Mouse (Mus musculus): Measurements from ENCODE around the gene Tgds. TPM values are rescaled to one million over a fixed set of nuclear protein-coding genes. Genes with fewer than 3 reads are reported as not detected.

The Tgds gene
- polyA plus RNA-seq, 1 experiment, result 4.0 TPM

GRCm38 (mm10) chr14:118088437-118089207 lies 43.9 kb downstream of the Tgds start:
- WGBS, result 9% methylated on average over 22 of the region's 22 CpGs
- no peaks in the 10 kb centered on the region for H3K4me1 ChIP-seq (ENCODE audit: control insufficient read depth, insufficient read depth, insufficient read length)
- peak overlapping the region; percentile 87 for H3K4me3 ChIP-seq (ENCODE audit: extremely low read depth, insufficient read depth, insufficient read length)
- H3K27ac ChIP-seq (ENCODE audit: insufficient read depth, low read length), result peak overlapping the region; percentile 79; the same call in 1 of the 2 replicates
- no peak for DNase-seq (ENCODE audit: low read depth in 1 of 2, low spot score in 2 of 2)
- H3K36me3 ChIP-seq (ENCODE audit: control insufficient read depth, insufficient read depth, low read length), result no peaks in the 10 kb centered on the region
- TF ChIP-seq POLR2A (IDR thresholded peaks at IDR 0.05; ENCODE audit: low read depth, low read length) (no peak), CTCF (IDR thresholded peaks at IDR 0.05; ENCODE audit: extremely low read depth, insufficient read depth, insufficient read length, insufficient replicate concordance) (no peak)
- no peaks in the 10 kb centered on the region for H3K27me3 ChIP-seq (ENCODE audit: control insufficient read depth, insufficient read depth, low read length)

GRCm38 (mm10) chr14:118086271-118087035 lies 46.1 kb downstream of the Tgds start:
- no peak for TF ChIP-seq CTCF (IDR thresholded peaks at IDR 0.05; ENCODE audit: extremely low read depth, insufficient read depth, insufficient read length, insufficient replicate concordance)
- TF ChIP-seq POLR2A (IDR thresholded peaks at IDR 0.05; ENCODE audit: low read depth, low read length), result no peak
- no peaks in the 10 kb centered on the region for H3K36me3 ChIP-seq (ENCODE audit: control insufficient read depth, insufficient read depth, low read length)
- H3K27ac ChIP-seq (ENCODE audit: insufficient read depth, low read length), result no peak overlapping the region
- H3K4me3 ChIP-seq (ENCODE audit: extremely low read depth, insufficient read depth, insufficient read length), result no peak overlapping the region
- 87% methylated on average over 5 of the region's 5 CpGs for WGBS
- H3K4me1 ChIP-seq (ENCODE audit: control insufficient read depth, insufficient read depth, insufficient read length), result no peaks in the 10 kb centered on the region
- no peak for DNase-seq (ENCODE audit: low read depth in 1 of 2, low spot score in 2 of 2)
- no peaks in the 10 kb centered on the region for H3K27me3 ChIP-seq (ENCODE audit: control insufficient read depth, insufficient read depth, low read length)

- H3K4me3 ChIP-seq (ENCODE audit: extremely low read depth, insufficient read depth, insufficient read length), result no peak overlapping the region
- no peaks in the 10 kb centered on the region for H3K36me3 ChIP-seq (ENCODE audit: control insufficient read depth, insufficient read depth, low read length)
- no peak overlapping the region for H3K27ac ChIP-seq (ENCODE audit: insufficient read depth, low read length)
- no peak for TF ChIP-seq CTCF (IDR thresholded peaks at IDR 0.05; ENCODE audit: extremely low read depth, insufficient read depth, insufficient read length, insufficient replicate concordance)
- no peak for TF ChIP-seq POLR2A (IDR thresholded peaks at IDR 0.05; ENCODE audit: low read depth, low read length)
- H3K4me1 ChIP-seq (ENCODE audit: control insufficient read depth, insufficient read depth, insufficient read length), result no peaks in the 10 kb centered on the region
- WGBS, result 87% methylated on average over 6 of the region's 6 CpGs
- no peak for DNase-seq (ENCODE audit: low read depth in 1 of 2, low spot score in 2 of 2)
- no peaks in the 10 kb centered on the region for H3K27me3 ChIP-seq (ENCODE audit: control insufficient read depth, insufficient read depth, low read length)
Measured at GRCm38 (mm10) chr14:118083851-118084250, 48.7 kb downstream of the Tgds start.

GRCm38 (mm10) chr14:118080606-118081005 lies 51.9 kb downstream of the Tgds start:
- H3K27me3 ChIP-seq (ENCODE audit: control insufficient read depth, insufficient read depth, low read length), result no peaks in the 10 kb centered on the region
- H3K4me3 ChIP-seq (ENCODE audit: extremely low read depth, insufficient read depth, insufficient read length), result no peak overlapping the region
- H3K4me1 ChIP-seq (ENCODE audit: control insufficient read depth, insufficient read depth, insufficient read length), result no peaks in the 10 kb centered on the region
- no peak for TF ChIP-seq CTCF (IDR thresholded peaks at IDR 0.05; ENCODE audit: extremely low read depth, insufficient read depth, insufficient read length, insufficient replicate concordance)
- TF ChIP-seq POLR2A (IDR thresholded peaks at IDR 0.05; ENCODE audit: low read depth, low read length), result no peak
- 81% methylated on average over 11 of the region's 11 CpGs for WGBS
- H3K27ac ChIP-seq (ENCODE audit: insufficient read depth, low read length), result no peak overlapping the region
- no peak for DNase-seq (ENCODE audit: low read depth in 1 of 2, low spot score in 2 of 2)
- H3K36me3 ChIP-seq (ENCODE audit: control insufficient read depth, insufficient read depth, low read length), result no peaks in the 10 kb centered on the region

- H3K4me1 ChIP-seq (ENCODE audit: control insufficient read depth, insufficient read depth, insufficient read length), result no peaks in the 10 kb centered on the region
- no peaks in the 10 kb centered on the region for H3K36me3 ChIP-seq (ENCODE audit: control insufficient read depth, insufficient read depth, low read length)
- no peak overlapping the region for H3K4me3 ChIP-seq (ENCODE audit: extremely low read depth, insufficient read depth, insufficient read length)
- no peaks in the 10 kb centered on the region for H3K27me3 ChIP-seq (ENCODE audit: control insufficient read depth, insufficient read depth, low read length)
- H3K27ac ChIP-seq (ENCODE audit: insufficient read depth, low read length), result no peak overlapping the region
- DNase-seq (ENCODE audit: low read depth in 1 of 2, low spot score in 2 of 2), result no peak
- TF ChIP-seq CTCF (IDR thresholded peaks at IDR 0.05; ENCODE audit: extremely low read depth, insufficient read depth, insufficient read length, insufficient replicate concordance) (no peak), POLR2A (IDR thresholded peaks at IDR 0.05; ENCODE audit: low read depth, low read length) (no peak)
- 21% methylated on average over 12 of the region's 12 CpGs for WGBS
Measured at GRCm38 (mm10) chr14:118070100-118070499, 62.5 kb downstream of the Tgds start.

GRCm38 (mm10) chr14:118069439-118070079 lies 63.0 kb downstream of the Tgds start:
- Histone ChIP-seq H3K36me3 (ENCODE audit: control insufficient read depth, insufficient read depth, low read length) (no peaks in the 10 kb centered on the region), H3K4me3 (ENCODE audit: extremely low read depth, insufficient read depth, insufficient read length) (no peak overlapping the region), H3K4me1 (ENCODE audit: control insufficient read depth, insufficient read depth, insufficient read length) (no peaks in the 10 kb centered on the region), H3K27ac (ENCODE audit: insufficient read depth, low read length) (no peak overlapping the region), H3K27me3 (ENCODE audit: control insufficient read depth, insufficient read depth, low read length) (no peaks in the 10 kb centered on the region)
- 84% methylated on average over 12 of the region's 12 CpGs for WGBS
- no peak for TF ChIP-seq CTCF (IDR thresholded peaks at IDR 0.05; ENCODE audit: extremely low read depth, insufficient read depth, insufficient read length, insufficient replicate concordance)
- no peak for TF ChIP-seq POLR2A (IDR thresholded peaks at IDR 0.05; ENCODE audit: low read depth, low read length)
- DNase-seq (ENCODE audit: low read depth in 1 of 2, low spot score in 2 of 2), result no peak

Other genes with a start within 250 kb of the Tgds start
- 10.4 TPM in 1 of 2 replicates, not detected in the other for gene Dct, start 80.5 kb downstream of the Tgds start, polyA plus RNA-seq (2012; rRNA removed)
- 14.5 and 15.1 TPM in 2 replicates for gene Gpr180, start 4.4 kb upstream of the Tgds start, polyA plus RNA-seq (2012; rRNA removed)
- gene Sox21, start 104.3 kb upstream of the Tgds start, polyA plus RNA-seq (2012; rRNA removed), result not detected in 2 replicates
- not detected in 2 replicates for gene Gm9376, start 134.2 kb upstream of the Tgds start, polyA plus RNA-seq (2012; rRNA removed)

Data from spleen, adult 2 months (tissue).